Mouse (Mus musculus) kidney, postnatal 10 days (tissue): ENCODE data around the gene Zfand3.

Experiments used
- DNase-seq: peaks from one replicate; pipeline ENCODE4 v3.0.0; 2021; ENCODE audit warnings: mixed read lengths

The Zfand3 gene

DNA sequence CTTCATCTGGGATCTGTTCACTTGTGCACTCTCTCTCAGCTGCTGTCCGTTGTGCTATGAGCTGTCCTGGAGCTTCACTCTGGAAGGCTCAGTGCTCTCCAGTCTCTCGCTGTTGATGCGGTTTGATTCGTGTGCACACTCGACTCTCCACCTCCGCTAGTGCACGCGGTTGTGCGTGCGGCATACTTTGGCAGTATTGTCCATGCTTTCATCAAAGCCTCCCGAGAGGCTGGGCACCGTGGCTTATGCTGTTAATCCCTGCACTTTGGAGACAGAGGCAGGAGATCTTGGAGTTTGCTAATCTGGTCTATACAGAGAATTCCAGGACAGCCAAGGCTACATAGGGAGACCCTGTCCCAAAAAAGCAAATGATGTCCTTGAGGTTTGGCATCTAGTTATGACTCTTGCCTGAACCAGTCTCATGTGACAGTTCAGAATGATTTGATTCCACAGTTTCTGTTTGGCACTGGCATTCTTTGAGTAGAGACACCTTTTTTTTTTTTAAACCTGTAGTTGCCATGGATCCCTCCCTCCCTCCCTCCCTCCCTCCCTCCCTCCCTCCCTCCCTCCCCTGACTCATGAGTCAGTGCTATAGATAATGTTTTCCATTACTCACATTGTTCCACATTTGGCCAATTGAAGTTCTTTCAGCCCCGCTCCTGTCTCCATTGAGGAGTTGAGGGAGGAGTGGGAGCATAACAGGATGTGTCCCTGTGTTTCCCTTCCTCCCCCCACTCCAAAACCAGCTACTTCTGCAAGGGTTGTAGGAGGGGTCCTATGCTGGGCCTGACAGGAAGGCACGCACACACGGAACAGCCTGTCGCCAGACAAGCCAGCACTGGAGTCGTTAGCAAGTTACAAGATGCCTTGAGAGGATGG lies 192.1 kb downstream of the Zfand3 start:
- peak; percentile 38 for DNase-seq

DNA sequence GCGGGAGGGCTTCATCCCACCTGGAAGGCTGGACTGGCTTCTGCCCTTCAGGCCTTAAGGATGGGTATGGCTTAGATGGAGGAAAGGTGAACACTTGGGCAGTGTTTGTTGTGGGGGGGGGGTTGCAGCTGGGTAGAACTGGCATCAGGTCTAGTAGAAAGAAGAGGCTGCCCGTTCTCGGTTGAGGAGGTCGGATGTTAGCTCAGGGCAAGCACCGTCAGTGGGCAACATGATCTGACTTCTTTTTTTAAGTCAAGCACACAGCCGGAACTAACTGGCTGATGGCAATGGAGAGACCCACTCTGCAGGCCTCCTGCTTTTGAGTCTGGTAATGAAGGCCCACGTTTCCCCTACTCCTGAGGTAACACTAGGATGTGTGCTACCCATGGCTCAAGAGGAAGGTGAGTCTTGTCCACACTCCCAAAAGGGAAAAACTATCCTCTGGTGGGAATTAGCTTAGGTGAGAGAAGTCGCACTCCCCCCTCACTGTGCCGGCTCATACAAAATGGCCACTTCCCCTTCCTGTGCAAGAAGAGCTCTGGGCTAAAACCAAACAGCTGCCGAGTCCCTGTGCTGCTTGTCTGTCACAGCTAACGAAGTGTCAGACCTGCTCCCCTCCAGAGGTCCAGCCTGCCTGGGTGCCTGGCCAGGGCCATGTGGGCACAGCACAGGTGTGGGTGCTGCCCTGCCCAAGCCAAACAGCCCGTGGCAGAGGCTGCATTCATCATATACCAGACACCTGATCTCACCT lies 192.9 kb downstream of the Zfand3 start:
- peak; percentile 24 for DNase-seq

DNA sequence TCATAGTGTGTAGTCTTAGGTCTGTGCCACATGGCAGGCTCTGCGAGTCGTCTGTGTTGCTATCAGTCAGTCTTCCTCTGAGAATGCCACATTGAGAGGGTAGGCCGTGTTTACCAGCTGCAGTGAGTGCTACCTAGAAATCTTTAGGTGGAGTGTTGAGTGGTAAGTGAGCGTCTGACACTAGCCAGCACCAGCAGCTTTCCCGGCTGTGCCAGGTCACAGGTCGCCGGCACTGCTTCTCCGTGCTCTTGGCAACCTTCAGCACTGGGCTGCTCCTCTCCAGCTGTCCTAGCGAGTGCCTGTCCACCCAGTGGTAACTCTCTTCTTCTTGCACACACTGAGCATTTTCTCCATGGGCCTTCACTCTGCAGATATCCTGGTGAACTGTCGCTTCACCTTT lies 193.9 kb downstream of the Zfand3 start:
- DNase-seq, result peak; percentile 55

DNA sequence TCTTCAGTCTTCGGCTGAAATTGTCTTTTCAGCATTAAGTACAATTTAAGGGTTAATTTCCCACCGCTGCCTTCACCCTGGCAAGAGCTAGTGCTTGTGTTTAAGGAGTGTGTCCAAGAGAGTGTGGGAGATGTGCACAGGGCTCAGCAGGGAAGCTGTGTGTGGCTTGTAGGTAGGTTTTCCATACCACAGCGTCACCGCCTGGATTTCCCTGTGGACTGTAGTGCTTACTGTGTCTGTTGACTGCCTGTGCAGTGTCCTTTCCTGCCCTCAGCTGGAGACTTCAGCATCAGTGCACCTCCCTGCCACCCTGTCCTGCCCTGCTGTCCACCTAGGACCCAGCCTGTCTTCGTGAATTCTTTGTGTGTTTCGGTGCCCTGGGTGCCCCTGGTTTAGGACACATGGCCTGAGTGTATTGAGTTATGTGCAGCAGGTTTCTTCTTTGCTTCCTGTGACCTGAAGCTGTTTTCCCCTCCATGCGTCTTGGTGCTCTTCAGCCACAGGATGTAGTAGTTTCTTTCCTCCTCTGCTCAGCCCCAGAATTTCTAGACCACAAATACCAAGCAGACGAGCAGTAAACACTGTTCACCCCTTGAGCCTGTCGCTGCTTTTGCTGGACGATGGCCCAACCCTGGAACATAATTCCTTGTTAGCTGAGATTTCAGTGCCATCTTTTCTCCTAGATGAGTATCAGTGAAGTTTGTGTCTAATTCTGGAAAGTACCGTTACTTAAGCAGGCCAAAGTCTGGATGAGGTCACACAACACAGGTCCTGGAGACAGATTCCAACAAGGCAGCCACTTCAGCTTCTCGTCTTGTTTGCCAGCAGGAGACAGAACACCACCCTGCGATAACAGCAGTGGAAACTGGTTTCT lies 195.1 kb downstream of the Zfand3 start:
- no peak for DNase-seq

DNA sequence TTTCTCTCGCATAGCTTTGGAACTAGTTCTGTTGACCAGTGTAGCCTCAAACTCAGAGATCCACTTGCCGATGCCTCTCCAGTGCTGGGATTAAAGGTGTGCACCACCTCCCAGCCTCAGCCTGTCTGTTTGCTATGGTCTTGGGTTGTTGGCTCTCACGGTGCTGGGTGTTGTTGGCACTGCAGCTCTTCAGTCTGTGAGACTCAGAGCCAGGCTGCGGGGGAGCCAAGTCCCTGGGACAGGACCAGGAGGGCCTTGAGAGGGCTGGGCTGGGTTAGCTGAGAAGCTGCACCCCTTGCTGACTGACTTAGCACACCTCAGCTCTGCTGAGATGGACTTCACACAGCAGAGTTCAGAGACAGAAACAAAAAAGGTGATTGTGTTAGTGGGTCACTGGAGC lies 195.8 kb downstream of the Zfand3 start:
- no peak for DNase-seq

DNA sequence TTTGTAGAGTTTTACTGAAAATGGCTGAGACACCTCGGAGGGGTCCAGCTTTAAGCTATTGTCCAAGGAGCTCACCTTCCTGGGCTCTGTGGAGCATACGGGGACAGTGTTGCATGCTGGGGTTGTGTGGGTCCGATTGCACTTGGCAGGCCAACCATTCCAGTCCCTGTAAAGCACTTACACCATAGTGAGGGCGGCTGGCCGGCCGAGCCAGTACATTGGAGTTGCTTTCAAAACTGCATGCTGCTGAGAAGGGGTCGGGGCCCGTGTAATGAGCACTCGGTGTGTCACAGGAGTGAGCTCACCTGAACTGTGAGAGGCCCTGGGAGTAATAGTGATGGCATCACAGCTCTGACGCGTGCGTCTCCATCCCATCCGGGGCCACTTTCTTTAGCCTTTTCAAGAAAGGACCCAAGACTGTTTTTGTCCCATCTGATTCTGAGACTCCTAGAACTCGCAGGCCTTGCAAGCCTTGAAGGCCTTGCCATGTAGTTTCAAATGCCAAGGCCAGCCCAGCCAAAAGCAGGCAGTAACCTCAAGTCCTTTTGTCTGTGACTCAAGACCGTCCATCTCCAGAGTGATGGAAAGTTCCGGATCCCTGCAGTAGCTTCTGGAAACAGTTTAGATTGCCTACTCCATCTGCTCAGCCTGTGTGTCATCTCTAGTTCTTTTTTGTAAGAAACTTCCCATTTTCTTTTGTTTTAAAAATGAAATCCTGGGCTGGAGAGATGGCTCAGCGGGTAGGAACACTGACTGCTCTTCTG lies 200.7 kb downstream of the Zfand3 start:
- DNase-seq, result no peak

DNA sequence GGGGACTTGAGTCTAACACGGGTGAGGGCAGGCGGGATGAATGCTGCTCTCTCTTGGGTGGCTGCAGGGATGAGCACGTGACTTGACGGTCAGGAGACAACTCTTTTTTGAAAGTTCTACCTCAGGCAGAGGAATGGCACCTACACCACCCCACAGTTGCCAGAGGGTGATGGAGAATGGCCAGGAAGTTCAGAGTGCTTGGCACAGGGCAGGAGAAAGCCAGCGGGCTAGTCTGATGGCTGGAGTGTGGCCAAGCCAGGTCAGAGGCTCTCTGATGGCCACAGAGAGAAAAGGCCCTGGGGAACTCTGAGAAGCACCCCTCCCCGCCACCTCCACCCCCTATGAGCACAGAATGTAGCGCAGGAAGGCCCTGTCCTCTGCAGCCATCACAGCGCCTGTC lies 205.7 kb downstream of the Zfand3 start:
- no peak for DNase-seq

DNA sequence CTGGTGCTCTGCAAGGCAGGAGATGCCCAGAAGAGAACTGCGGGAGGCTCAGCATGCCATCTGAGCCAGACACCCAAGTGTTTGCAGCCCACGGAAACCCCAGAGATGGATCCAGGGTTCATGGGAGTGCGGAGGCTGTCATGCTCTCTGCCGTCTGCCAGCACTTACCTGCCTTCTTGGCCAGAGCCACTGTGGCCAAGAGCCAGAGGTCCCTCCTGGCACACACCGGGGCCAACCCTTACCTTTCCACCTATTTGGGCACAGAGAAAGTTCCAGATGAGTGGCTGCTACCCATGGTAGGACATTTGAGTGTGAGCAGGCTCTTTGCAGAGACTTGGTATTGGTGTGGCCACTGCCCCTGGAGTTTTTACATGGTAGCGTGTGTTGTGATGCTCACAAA lies 206.4 kb downstream of the Zfand3 start:
- no peak for DNase-seq

DNA sequence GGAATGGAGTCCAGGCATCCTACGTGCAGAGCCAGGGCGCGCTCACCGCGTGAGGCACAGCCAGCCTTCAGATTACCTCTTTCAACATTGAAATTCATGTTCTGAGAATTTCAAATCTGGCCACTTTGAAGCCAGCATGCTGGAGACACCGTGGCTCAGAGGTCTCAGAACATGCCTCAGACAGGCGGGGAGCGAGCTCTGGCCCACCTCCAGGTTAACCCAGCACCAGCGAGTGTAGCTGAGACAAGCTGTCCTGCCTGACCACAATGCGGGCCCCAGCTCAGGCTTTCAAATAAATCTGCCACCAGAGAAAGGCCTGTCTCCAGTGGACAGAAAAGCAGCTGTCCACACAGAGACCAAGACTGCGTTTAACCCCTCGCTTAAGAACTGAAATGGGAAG lies 208.1 kb downstream of the Zfand3 start:
- DNase-seq, result peak; percentile 55

DNA sequence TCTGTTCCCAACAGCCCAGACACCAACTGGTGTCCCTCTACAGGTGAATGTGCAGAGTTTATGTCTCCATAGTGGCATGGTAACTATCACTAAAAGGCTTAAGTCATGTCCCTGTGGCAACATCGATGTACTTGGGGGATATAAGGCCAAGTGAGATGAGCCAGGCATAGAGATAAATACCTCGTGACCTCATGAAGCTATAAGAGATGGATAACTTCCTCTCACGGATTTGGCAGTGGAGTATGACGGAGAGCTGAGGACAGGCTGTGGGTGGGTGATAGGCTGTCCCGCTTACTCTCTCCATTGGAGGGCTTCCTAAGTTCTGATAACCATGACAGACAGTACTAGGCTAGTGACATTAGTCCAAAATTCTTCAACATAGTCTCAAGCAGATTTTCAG lies 208.8 kb downstream of the Zfand3 start:
- no peak for DNase-seq

DNA sequence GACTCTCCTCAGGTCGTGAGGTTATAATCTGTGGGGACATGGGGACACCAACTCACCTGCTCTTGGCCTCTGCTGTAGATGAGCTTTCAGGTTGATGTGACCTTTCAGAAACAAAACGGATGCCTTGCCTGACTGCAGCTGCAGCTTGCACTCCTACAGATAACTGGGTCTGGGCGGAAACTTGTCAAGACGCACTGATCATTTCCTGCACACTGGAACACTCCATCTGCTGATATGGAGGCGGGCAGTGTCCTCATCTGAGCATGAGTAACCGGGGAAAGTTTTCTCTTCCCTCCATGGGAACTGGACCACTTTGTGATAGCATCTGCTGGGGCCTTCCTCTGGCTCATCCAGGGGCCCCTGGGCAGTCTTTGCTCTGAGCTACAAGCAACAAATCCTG lies 209.9 kb downstream of the Zfand3 start:
- DNase-seq, result no peak

DNA sequence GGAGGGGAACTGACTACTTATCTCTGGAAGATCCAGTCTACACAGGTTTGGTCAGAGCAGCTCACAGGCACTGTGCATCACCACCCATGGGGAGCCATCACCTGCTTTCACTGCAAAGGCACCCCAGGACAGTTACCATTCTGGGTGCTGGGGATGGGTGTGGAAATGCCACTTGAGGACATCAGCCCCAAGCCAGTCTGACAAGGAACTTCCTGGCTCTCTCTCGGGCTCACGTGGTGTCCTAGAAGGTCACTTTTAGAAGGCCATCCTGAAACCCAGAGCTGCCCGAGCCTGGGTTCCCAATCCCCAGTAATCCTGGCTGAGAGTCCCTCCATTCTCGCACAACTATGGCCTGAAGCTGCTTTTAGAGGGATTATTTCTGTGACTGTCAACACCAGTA lies 211.2 kb downstream of the Zfand3 start:
- DNase-seq, result no peak

DNA sequence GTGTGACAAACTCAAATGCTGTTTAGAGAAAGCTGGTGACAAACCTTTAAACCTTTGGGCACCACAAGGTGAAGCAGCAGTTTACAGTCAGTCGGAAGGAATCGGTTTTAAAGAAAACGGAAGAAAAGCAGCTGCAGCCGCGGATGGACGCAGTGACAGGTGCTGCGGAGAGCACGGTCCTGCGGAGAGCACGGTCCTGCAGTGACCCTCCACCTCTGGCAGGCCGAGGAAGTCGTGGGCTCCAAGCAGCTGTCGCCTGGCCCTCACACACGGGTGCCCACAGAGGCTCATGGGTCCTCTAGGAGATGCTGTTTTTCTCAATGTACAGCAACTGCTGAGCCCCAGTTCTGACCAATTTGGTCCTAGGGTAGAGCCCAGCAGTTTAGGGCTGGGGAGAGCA lies 217.1 kb downstream of the Zfand3 start:
- DNase-seq, result no peak

DNA sequence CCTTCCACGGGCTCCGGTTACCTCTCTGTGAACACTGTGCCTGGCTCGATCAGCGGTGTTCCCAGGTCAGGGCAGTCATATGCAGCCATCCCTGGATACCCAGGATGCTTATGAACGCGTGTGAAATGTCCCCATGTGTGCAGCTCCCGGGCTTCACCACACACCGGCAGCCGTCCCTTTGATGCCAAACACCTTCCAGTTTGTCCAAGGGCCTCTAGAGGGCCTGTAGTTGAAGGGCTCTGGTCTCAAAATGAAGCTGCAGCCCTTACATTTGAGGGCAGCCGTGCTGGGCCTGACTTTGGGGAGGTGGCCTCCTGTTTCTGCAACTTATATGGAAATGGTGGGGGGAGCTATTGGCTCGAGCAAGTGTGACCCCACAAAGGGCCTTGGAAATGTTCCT lies 217.8 kb downstream of the Zfand3 start:
- no peak for DNase-seq

DNA sequence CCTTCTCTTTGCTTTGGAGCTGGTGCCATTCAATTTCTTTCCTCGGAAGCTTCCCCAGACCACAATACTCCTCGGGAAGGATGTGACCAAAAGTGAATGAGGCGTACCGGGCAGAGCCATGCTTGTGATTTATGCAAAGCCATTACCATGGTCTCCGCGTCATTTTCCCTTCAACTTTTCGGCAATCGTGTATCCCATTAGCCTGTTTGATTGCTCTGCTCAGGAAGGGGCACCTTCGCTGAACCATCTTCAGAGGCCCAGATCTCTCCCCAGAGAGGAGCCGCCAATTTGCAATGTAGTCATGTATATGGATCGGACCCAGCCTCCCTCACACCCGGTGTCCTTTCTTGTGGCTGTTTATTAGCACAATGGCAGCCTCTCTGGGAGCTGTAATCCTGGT lies 218.3 kb downstream of the Zfand3 start:
- DNase-seq, result no peak

DNA sequence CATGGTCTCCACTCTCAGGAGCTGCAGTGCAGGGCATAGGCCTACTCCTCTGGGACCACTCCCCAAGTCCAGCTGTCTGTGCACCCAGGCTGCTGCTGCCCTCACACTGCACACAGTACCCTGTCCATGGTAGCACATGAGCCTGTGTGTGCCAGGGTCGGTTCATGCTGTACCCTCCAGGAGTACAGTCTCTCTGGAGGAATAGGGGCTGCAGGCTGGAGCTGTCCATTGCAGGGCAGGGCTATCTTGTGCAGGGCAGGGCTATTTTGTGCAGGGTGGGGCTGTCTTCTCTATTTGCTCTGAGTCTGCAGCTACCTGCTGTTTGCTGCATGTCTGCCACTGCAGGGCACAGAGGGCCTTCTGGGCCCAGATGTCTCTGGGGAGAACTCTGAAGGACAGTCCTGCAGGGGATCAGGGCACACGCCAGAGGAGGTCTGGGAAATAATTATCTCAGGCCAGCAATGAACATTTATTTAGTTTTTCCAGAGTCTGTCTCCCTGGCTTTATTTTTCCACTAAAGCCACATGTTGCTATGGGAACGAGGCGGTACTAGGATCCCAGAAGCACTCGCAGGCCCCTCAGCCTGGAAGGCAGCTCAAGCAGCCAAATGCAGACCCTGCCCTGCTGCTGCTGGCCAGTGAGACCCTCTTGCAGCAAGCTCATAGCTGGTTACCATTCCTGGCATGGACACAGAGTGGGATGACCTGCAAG lies 220.7 kb downstream of the Zfand3 start:
- DNase-seq, result no peak

DNA sequence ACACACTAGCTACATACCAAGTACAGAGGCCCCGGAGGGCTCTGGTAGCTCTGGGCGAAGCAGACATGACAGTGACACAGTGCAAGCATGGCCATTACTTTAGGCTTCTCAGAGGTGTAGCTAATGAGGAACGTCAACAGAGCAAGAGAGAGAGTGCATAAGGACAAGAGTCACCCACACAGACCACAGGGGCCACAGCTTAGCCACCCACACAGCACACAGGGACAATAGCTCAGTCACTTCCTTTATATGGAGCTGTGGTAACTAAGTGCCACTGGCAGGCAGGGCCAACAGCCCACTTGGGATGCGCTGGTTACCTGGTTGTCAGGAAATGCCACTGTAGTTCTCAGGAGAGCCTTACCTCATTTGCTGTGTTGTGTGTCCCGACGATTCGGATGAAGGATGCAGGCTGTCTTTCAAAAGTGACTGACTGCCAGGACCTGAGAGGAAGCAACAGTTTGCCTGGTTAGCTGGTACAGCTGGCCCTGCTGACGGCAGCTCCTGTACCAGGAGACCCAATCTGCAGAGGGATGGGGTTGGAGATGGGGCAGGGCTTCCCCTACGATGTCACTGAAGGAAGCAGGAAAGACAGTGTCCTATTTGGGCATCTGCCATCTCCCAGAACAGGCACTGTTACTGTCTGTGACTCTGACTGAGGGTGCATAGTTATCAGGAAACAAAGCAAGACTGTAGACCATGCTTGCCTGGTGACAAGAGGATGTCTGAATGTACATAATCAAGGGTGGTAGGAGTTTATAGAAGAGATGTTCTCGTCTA lies 224.1 kb downstream of the Zfand3 start:
- DNase-seq, result no peak

DNA sequence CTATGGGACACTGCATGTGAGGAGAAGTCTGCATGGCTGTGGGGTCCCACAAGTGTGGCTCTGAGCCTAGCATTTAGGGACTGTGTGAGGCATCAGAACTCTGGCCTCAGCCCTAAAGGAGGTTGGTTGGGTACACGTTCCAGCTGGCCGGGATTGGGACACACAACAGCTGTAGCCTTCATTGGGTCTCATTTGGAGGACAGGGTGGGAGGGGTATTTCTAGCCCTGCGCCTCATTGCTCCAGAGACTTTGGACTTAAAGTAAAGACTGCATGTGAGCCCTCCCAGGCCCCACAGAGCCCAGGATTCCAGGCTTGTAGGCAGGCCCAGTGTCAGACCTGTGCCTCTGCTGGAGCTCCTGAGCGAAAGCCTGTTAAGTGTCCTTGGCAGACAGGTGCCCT lies 225.9 kb downstream of the Zfand3 start:
- peak; percentile 64 for DNase-seq

DNA sequence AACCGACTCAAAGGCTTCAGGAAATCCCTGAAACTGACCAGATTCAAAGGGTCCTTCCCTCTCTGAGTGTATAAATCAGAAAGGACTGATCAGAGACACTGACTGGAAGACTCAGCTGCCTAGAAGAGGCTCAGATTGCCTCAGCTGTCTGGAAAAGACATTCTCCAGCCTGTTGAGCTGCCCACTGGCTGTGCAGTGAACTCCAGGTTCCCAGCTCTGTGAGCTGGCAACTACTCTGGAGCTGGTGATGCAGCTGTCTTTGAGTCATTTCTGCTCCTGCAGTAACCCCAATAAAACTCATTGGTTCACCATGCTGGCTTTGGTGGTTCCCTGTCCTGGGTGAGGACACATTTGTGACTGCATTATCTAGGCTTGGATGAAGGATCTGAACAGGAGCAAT lies 226.9 kb downstream of the Zfand3 start:
- no peak for DNase-seq

DNA sequence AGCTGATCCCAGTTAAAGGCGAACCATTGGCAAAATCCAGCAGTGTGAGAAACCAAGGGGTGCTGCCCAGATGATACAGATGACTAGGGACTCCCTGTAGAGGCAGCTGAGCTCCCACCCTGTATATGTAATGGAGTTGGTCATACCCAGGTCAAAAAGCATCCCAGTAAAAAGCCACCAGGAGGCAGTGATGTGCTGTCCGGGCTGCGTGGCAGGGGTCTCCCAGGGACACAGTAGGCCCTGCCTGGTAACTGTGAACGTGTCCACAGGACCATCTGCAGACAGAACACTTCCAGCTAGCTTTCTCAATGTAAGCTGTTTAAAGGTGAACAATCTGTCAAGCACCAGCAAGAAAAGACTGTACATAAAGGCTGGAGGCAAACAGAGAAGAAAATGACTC lies 228.2 kb downstream of the Zfand3 start:
- no peak for DNase-seq

DNA sequence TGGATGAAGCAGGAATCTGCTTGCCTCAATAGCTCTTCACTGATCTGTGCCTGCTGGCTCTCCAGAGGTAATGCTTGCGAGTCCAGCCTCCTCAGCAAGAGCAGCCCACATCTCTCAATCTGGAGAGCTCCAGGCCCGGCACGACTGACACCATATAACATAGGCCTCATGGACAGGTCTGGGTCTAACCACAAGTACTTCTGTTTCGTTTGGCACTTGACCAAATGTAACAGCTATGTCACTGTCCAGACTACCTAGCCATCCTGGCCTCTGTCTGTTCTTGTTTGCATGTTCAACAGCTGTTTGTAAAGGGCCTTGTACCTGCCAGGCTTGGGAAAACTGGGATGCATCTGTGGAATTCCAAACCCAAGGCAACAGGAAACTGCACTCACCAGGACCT lies 230.8 kb downstream of the Zfand3 start:
- DNase-seq, result no peak
